Mouse (Mus musculus): Measurements from ENCODE around the gene Agpat3.

Gene Agpat3

GRCm38 (mm10) chr10:78297576-78298484, 54.5 kb downstream of the Agpat3 start:
- no peak for DNase-seq (ENCODE audit: low read depth, low spot score)

GRCm38 (mm10) chr10:78296980-78297379, 55.3 kb downstream of the Agpat3 start:
- DNase-seq (ENCODE audit: low read depth, low spot score), result no peak

- DNase-seq (ENCODE audit: low read depth, low spot score), result no peak
These were observed 55.9 kb downstream of the Agpat3 start for GRCm38 (mm10) chr10:78296371-78296770.

GRCm38 (mm10) chr10:78293576-78293975, 58.7 kb downstream of the Agpat3 start:
- no peak for DNase-seq (ENCODE audit: low read depth, low spot score)

GRCm38 (mm10) chr10:78292381-78292780, 59.9 kb downstream of the Agpat3 start:
- DNase-seq (ENCODE audit: low read depth, low spot score), result no peak

- peak; percentile 79 for DNase-seq (ENCODE audit: low read depth, low spot score)
These were observed 61.4 kb downstream of the Agpat3 start for GRCm38 (mm10) chr10:78290730-78291535.

- no peak for DNase-seq (ENCODE audit: low read depth, low spot score)
These were observed 63.4 kb downstream of the Agpat3 start for GRCm38 (mm10) chr10:78288896-78289295.

- no peak for DNase-seq (ENCODE audit: low read depth, low spot score)
These were observed 64.2 kb downstream of the Agpat3 start for GRCm38 (mm10) chr10:78288135-78288534.

GRCm38 (mm10) chr10:78287465-78288132, 64.7 kb downstream of the Agpat3 start:
- DNase-seq (ENCODE audit: low read depth, low spot score), result no peak

GRCm38 (mm10) chr10:78285959-78286358, 66.3 kb downstream of the Agpat3 start:
- DNase-seq (ENCODE audit: low read depth, low spot score), result no peak

GRCm38 (mm10) chr10:78285409-78285808, 66.9 kb downstream of the Agpat3 start:
- DNase-seq (ENCODE audit: low read depth, low spot score), result no peak

GRCm38 (mm10) chr10:78284812-78285211, 67.5 kb downstream of the Agpat3 start:
- no peak for DNase-seq (ENCODE audit: low read depth, low spot score)

GRCm38 (mm10) chr10:78282411-78282810, 69.9 kb downstream of the Agpat3 start:
- no peak for DNase-seq (ENCODE audit: low read depth, low spot score)

- no peak for DNase-seq (ENCODE audit: low read depth, low spot score)
These were observed 71.8 kb downstream of the Agpat3 start for GRCm38 (mm10) chr10:78280486-78280885.

- DNase-seq (ENCODE audit: low read depth, low spot score), result peak; percentile 62
These were observed 73.1 kb downstream of the Agpat3 start for GRCm38 (mm10) chr10:78279210-78279609.

GRCm38 (mm10) chr10:78277835-78278234, 74.5 kb downstream of the Agpat3 start:
- DNase-seq (ENCODE audit: low read depth, low spot score), result no peak

- no peak for DNase-seq (ENCODE audit: low read depth, low spot score)
These were observed 76.0 kb downstream of the Agpat3 start for GRCm38 (mm10) chr10:78276242-78276641.

GRCm38 (mm10) chr10:78272932-78273331, 79.4 kb downstream of the Agpat3 start:
- no peak for DNase-seq (ENCODE audit: low read depth, low spot score)

GRCm38 (mm10) chr10:78265881-78266280, 86.4 kb downstream of the Agpat3 start:
- DNase-seq (ENCODE audit: low read depth, low spot score), result no peak

- DNase-seq (ENCODE audit: low read depth, low spot score), result no peak
These were observed 87.6 kb downstream of the Agpat3 start for GRCm38 (mm10) chr10:78264735-78265134.

- DNase-seq (ENCODE audit: low read depth, low spot score), result no peak
These were observed 91.2 kb downstream of the Agpat3 start for GRCm38 (mm10) chr10:78260916-78261650.

Data from forelimb bud, embryonic 11.5 days (tissue).